Mouse (Mus musculus): ENCODE results near the gene Plin5.

GRCm38 (mm10) chr17:56092312-56092711 lies 25.1 kb downstream of the Plin5 start:
- no peak for TF ChIP-seq POLR2A (IDR thresholded peaks at IDR 0.05; ENCODE audit: control insufficient read depth, extremely low read depth, insufficient read depth, low read length, poor library complexity)
- no peak for TF ChIP-seq CTCF (IDR thresholded peaks at IDR 0.05; ENCODE audit: borderline replicate concordance, control insufficient read depth, extremely low read depth, insufficient read depth, low read length, poor library complexity)

Data from thymus, adult 2 months (tissue).